Mouse (Mus musculus) liver, embryonic 12.5 days (tissue): ENCODE measurements around the gene Nmt2. TPM values are rescaled to one million over a fixed set of nuclear protein-coding genes. Genes with fewer than 3 reads are reported as not detected.

Experiments used
- polyA plus RNA-seq: library from polyadenylated mRNA; unstranded; fragments of >200 nt; fragmentation: Nextera tagmentation; extraction: Ambion mirVana; gene quantifications from 2 replicates; pipeline ENCODE4 v1.2.1, GENCODE M21; 2016

The Nmt2 gene
- polyA plus RNA-seq, 1 experiment from 2014 or later: 21.7 TPM

Other genes starting within 250 kb of the Nmt2 start
- gene Fam171a1, start 170.0 kb upstream of the Nmt2 start, polyA plus RNA-seq: 7.0 and 7.6 TPM in 2 replicates
- gene Rpp38, start 48.4 kb downstream of the Nmt2 start, polyA plus RNA-seq: 19.7 TPM in 2 replicates
- 0.37 and 0.93 TPM in 2 replicates for gene Acbd7, start 52.0 kb downstream of the Nmt2 start, polyA plus RNA-seq
- not detected in 2 replicates for gene Olah, start 113.0 kb downstream of the Nmt2 start, polyA plus RNA-seq
- 0.23 TPM in 1 of 2 replicates, not detected in the other for gene Meig1, start 138.4 kb downstream of the Nmt2 start, polyA plus RNA-seq
- gene Dclre1c, start 139.9 kb downstream of the Nmt2 start, polyA plus RNA-seq: 5.9 and 6.8 TPM in 2 replicates
- gene Suv39h2, start 190.8 kb downstream of the Nmt2 start, polyA plus RNA-seq: 13.2 and 13.3 TPM in 2 replicates
- 3.2 and 3.5 TPM in 2 replicates for gene Gm45902, start 228.6 kb downstream of the Nmt2 start, polyA plus RNA-seq
- gene Hspa14, start 228.6 kb downstream of the Nmt2 start, polyA plus RNA-seq: 107 and 109 TPM in 2 replicates
- gene Cdnf, start 228.8 kb downstream of the Nmt2 start, polyA plus RNA-seq: 0.11 and 0.24 TPM in 2 replicates